Mouse (Mus musculus) 3134 (cell line): ENCODE measurements around the gene Trim25.
"Not testable (repeated sequence)": the region's sequence is repeated elsewhere in the genome, so short reads cannot be mapped to it uniquely, and the experiment has no call there.

Experiments used
- DNase-seq: peaks from one replicate; pipeline ENCODE4 v3.0.0-alpha.2; 2011; ENCODE audit warnings: low spot score; ENCODE audit not compliant: insufficient read length; ENCODE audit errors: extremely low read depth

Gene Trim25

DNA sequence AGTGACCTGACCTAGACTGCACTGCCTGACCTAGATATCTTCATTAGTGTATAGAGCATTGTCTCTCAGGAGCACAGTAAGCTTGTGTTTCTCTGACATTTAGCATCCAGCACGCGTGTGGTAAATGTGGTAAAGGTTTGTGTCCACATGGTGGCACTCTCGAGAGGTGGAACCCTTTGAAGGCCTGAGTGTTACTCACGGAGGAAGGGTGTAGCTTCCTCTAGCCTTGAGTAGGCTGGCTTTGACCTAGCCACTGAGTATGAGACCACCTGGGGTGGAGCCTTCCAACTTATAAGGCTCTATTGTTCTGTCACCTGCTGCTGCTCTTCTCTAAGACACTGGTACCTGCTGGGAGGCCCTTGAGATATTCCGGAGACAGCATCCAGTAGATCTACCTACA is 5.6 kb upstream of the Trim25 start:
- no peak for DNase-seq

DNA sequence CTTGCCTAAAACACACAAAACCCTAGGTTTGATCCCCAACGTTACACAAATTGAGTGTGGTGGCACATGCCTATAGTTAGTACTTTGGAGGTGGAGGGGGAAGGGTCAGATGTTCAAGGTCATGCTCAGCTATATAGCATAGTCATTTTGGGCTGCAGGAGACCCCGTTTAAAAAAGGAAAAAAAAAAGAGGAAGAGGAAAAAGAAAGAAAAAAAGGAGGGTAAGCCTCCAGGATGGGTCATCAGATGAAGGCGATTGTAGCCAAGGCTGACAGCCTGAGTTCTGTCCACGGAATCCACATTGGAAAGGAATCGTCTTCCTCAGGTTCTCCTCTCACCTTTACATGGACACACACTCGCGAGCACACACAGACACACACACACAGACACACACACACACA is 4.7 kb upstream of the Trim25 start:
- DNase-seq, result no peak

DNA sequence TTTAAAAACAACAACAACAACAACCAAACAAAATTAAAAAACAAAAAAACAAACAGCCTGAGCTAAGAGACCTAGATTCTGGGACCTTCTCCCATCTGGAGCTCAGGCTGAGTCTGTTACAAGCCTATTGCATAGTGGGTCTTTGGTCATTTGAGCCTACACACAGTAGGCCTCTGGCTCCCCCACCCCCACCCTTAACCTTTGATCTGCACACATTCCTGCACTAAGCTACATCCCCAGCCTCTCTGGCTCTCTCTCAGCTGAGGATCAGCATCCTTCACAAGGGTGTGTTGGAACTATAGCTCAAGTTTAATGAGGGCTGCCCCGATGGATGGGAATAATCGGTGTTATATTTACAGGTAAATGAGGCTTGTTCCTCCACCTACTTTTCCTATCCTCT is 3.6 kb upstream of the Trim25 start:
- DNase-seq, result no peak

DNA sequence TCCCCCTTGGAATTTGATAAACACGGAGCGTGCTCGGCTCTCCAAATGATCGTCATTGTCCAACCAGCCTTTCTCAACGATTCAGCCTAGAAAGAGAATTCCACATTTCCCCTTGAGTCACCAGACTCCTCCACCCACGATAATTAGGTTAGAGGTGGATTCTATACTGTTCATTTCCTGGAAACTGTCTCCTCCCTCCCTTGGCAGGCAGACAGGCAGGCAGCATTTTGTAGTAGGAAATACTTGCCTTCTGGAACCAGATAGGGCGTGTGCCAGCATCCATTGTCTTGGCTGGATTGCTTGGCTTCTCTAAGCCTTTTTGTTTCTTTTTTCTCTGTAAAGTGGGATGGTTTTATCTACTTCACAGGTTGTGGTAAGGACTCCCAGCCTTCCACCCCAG is 2.7 kb upstream of the Trim25 start:
- DNase-seq, result no peak

DNA sequence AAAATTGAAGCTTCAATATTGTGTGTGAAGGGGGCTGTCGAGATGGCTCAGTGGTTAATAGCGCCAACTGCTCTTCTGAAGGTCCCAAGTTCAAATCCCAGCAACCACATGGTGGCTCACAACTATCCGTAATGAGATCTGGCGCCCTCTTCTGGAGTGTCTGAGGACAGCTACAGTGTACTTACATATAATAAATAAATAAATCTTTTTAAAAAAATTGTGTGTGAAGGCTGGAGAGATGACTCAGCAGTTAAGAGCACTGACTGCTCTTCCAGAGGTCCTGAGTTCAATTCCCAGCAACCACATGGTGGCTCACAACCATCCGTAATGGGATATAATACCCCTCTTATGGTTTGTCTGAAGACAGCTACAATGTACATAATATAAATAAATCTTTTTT is 1.8 kb upstream of the Trim25 start:
- DNase-seq, result not testable (repeated sequence)

DNA sequence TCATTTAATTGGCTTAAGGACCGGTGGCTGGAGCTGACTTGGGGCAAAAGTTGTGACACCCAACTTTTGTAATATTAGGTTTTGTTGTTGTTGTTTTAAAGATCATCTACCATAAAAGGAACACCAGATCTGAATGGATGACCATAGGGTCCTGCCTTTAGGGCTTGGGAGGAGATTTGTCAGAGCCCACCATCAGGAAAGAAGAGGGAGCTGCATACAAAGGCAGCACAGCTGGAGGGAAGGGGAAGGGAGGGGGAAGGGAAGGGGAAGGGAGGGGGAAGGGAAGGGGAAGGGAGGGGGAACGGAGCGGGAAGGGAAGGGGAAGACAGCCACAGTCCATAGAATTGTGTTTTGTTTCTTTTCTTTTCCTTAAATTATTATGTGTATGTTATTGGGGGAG is 770 bp upstream of the Trim25 start:
- no peak for DNase-seq

DNA sequence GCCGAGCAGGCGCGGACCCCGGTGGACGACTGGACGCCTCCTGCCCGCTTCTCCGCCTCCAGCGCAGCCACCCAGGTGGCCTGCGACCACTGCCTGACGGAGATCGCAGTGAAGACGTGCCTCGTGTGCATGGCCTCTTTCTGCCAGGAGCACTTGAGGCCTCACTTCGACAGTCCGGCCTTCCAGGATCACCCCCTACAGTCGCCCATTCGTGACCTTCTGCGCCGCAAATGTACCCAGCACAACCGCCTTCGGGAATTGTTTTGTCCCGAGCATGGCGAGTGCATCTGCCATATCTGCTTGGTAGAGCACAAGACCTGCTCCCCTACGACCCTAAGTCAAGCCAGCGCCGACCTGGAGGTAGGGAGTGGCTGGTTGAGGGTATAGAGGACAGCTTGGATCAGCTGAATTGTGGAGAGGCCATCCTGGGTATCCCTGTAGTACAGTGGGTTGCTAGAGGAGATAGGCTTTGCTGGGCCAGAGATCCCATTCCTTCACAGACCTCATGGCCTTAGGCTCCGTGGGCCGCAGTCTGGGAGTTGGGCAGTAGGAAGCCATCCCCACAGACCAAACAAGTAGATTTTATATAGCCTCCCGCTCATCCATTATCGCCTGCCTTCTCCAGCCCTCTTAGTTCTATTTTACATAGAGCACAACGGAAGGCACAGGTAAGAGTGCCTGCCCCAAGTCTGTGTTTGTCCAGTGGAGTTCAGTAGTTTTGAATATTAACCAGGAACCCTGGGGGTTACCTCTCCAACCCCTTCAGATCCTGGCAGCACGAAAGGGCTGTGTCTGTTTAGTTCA is 749 bp downstream of the Trim25 start:
- no peak for DNase-seq

DNA sequence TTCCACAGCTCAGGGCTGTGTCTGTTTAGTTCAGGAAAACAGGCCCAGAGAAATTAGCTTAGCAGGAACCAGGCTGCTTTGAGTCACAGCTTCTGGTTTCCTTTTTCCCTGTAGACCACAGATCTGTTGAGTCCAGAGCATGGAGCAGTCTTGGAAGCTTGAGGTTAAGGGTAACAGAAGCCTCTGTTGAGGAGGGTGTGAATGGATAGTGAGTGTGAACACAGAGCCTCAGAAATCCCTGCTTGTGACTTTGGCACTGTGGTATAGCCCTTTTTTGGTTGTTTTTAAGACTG is 1.3 kb downstream of the Trim25 start:
- no peak for DNase-seq

DNA sequence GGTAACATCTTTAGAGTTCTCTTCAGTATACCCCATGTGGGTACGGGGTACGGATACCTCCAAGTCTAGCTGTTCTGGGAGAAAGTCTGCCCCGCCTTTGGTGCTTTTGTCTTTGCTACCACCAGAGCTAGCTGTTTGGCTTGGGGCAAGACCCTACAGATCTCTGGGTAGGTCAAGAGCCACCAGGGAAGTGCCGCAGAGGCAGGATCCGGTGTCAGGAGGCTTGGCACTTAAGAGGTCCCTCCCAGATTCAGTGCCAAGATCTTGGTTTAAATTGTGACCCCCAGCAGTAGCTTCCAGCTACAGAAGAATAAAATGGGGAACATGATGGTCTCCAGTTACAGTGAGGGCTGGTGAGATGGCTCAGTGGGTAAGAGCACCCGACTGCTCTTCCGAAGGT is 2.4 kb downstream of the Trim25 start:
- no peak for DNase-seq

DNA sequence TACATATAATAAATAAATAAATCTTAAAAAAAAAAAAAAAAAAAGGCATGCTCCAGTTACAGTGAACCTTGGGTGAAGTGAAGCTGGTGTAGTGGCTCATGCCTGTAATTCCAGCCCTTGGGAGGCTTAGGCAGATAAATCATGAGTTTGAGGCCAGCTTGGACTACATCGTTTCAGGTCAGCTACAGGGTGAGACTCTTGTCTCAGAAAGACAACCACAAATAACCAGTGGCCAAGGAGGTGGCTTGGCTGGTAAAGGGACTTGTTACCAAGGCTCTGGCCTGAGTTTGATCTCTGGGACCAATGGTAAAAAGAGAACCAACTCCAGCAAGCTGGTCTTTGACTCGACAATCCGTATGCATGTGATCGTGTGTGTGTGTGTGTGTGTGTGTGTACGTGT is 2.9 kb downstream of the Trim25 start:
- no peak for DNase-seq

DNA sequence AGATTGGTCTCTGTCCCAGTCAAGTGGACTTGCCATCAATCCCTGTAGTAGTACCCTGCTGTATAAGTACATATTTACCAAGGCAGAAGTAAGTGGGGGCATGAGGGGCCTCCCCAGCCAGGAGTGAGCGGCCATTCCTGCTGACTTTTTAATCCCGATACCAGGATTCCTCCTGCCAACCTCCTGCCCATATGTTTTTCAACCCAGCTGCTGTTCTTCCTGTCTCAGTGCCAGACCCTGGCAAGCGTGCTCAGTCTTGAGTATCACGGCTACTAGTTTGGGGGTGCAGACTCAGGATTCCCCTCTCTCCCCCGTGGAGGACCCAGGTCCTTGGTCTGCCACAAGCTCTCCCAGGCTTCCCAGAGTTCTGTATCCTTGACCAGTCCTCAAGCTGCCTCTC is 3.4 kb downstream of the Trim25 start:
- no peak for DNase-seq

DNA sequence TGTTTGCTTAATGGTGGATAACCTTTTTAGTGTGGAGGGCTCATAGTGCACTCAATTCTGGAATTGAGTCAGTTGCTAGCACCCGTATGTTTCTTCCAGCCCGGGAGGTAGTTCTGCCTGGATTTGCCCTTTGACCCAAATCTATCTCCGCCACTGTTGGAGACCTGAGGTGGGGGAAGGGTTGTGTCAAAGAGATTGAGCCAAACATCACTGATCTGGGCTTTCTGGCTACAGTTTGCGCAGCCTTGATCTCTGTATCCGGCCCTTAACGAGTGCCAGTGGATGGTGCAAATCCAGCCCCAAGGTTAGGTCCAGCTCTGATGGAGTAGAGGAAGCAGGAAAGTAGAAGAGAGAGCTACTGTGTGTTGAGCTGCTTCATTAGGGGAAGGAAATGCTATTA is 3.9 kb downstream of the Trim25 start:
- no peak for DNase-seq

DNA sequence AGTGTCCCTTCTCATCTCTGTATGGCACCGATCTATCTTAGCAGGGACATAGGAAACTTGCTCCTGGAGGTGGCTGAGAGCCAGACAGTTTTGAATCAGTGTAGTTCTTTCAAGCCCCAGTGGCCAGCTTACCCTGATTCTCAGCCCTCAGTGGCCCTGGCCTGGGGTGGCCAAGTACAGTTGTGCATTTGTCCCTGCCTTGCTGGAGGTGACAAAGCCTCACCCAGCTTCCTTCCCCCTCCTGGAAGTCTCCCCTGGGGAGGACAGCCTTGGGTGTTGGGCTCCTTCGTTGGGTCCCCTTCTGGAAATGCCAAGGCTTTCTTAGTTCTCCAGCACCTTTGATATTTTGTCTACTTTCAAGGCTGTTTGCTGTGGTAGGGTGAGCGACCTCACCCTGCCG is 4.5 kb downstream of the Trim25 start:
- no peak for DNase-seq

DNA sequence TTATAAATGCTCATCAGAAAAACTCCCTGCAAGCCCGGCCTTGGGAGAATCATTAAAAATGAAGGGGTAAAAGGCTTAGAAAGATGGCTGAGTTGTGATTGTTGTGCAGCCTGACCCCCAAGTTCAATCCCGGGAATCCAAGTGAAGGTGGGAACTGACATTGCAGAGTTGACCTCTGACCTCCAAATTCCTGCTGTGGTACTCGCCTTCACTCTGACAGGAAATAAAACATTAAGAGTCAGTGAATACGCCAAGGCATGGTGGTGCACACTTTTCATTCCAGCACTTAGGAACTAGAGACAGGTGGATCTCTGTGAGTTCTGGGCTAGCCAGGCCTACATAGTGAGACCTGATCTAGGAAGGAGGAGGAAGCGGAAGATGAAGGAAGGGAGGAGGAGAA is 6.3 kb downstream of the Trim25 start:
- no peak for DNase-seq

DNA sequence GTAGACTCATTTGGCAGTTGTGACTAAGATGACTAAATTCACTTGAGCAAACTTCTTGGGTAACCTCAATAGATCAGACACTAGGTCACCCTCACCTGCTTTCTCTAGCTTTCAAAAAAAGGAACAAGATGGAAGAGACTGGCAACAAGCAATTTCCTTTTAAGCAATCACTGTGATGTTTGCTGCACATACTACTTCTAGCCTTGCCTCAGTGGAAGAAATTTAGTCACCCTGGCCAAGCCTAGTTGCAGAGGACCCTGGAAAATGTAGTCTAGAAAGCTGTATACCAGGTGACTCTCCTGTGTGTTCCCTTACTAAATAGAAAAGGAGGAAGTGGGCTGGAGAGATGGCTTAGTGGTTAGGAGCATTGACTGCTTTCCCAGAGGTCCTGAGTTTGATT is 7.2 kb downstream of the Trim25 start:
- no peak for DNase-seq

DNA sequence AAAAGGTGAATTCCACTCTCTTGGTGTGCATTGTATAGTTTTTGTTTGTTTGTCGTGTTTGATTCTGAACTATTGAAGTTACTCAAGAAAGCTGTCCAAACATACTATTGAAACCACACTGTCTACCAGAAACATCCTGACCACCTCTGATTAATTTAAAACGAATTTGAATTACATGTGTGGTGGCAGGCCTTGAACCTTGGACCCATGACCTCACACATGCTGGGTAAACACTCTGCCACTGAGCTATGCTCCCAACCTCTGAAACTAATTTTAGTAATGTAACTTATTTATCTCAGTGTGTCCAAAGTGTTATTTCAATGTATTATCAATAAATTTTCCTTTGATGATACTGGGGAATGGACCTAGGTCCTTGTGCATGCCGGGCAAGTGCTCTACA is 8.4 kb downstream of the Trim25 start:
- no peak for DNase-seq

DNA sequence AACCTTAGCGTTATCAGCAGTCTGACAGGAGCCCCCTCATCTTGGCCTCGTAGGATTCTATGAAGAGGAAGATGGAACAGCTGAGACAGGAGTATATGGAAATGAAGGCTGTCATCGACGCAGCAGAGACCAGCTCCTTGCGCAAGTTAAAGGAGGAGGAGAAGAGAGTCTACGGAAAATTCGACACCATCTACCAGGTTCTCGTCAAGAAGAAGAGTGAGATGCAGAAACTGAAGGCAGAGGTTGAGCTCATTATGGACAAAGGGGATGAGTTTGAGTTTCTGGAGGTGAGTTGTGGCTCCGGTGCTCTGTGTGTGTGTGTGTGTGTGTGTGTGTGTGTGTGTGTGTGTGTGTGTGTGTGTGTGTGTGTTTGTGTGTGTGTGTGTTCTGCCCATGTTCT is 9.9 kb downstream of the Trim25 start:
- no peak for DNase-seq

DNA sequence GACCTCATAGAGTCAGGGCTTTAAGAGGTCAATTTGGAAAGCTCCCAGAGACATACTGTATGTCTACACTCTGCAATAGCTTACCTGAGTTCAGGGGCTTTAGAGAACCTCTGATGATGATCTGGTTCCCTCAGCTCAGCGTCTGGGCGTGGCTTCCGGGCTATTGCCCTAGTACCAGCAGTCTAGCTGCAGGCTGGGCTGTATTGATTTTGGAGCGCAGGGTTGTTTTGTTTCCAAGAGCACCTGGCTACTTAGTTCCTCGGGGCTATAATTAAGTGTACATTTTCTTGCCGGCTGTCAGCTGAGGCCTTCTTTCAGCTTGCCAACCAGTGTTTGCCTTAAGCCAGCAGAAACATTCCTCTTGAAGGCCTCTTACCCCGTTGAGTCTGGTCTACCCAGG is 10.3 kb downstream of the Trim25 start:
- no peak for DNase-seq

DNA sequence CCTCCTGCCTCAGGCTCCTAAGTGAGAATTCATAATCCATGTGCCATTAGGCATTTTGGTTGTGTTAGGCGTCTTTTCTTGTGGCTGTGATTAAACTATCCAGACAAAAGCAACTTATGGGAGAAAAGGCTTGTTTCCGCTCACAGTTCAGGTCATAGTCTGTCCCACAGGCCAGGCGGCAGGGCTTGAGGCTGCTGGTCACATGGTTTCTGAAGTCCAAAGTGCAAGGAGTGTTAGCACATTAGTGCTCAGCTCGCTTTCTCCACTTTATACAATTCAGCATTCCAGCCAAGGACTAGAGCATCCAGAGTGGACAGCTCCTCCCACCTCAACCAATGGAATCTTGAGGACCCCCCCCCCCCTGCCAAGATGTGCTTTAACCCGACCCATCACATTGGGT is 13.1 kb downstream of the Trim25 start:
- no peak for DNase-seq

DNA sequence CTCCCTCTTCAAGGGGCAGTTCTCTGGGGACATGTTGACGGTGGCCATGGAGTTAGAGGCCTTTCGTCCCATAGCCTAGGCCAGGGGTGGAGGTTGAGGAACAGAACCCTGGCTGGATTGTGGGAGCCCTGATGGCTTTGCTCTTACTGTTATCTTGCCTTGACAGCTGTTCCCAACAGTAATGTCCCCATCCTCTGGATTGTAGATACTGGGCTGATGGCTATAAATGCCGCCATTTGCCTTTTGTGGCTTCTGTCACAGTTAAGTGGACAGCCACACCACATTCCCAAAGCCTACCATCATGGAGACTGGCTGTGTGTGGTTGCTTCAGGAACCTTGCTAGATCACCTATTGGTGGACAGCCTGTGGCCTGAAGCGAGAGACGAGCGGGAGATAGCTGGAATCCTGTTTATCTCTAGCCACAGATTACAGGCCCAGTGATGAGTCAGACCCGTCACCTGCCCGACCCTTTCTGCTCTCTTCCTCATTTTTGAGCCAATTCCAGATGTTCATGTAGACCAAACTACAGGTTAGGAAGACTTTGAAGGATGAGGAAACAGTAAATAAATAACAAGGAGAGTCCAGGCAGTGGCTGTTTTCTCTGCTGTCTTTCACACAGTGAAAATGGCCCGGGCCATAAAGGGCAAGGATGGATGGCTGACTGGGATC is 18.5 kb downstream of the Trim25 start:
- DNase-seq, result no peak

DNA sequence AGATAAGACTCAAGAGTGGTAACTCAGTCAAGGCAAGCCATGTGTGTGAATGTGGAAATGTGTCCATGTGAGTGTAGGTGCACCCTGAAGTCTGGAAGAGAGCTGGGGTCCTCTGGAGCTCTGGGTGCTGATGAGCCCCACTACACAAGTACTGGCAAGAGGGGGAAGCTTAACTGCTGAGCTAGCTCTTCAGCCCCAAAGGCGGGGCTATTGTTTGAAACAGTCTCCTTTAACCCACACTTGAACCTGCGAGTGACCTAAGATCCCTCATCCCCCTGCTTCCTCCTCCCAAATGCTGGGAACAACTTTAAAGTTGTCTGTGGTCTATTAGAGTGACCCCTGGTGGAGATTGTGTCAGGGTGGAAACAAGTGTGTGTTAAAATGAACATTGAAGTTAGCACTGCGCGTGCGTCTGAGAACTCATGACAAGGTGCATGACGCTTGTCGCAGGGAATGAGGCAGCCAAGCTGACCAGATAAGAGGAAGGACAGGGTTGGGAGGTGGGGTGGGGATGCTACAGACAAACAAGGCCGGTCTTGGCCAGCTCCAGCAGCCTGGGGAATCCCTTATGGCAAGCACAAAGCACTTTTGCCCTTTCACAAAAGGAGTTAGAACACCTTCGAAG is 21.6 kb downstream of the Trim25 start:
- DNase-seq, result no peak

DNA sequence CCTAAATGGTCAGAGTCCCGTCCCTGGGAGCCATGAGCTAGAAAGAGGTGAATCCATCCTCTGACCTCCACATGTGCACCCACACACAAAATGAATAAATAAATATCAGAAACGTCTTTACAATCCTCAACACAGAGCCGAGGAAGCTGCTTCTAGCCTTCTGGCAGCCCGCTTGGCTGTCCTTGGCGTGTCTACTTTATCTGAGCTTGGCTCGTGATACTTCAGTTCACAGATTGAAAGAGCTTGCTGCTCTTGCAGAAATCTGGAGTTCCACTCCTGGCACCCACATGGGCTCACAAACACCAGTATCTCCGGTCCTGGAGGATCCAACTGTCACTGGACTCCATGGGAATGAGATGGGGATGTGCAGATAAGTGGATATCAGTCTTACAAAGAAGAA is 22.5 kb downstream of the Trim25 start:
- no peak for DNase-seq
